Mouse (Mus musculus) kidney, adult 18-20 months (tissue): ENCODE data around the gene Lgals4.

Experiments used
- DNase-seq: peaks from one replicate; pipeline ENCODE4 v3.0.0; 2021

Gene Lgals4

GRCm38 (mm10) chr7:28808957-28809393, 24.7 kb upstream of the Lgals4 start:
- DNase-seq = peak; percentile 96

- DNase-seq = no peak
Observed at GRCm38 (mm10) chr7:28809401-28810089, 24.1 kb upstream of the Lgals4 start.

DNA sequence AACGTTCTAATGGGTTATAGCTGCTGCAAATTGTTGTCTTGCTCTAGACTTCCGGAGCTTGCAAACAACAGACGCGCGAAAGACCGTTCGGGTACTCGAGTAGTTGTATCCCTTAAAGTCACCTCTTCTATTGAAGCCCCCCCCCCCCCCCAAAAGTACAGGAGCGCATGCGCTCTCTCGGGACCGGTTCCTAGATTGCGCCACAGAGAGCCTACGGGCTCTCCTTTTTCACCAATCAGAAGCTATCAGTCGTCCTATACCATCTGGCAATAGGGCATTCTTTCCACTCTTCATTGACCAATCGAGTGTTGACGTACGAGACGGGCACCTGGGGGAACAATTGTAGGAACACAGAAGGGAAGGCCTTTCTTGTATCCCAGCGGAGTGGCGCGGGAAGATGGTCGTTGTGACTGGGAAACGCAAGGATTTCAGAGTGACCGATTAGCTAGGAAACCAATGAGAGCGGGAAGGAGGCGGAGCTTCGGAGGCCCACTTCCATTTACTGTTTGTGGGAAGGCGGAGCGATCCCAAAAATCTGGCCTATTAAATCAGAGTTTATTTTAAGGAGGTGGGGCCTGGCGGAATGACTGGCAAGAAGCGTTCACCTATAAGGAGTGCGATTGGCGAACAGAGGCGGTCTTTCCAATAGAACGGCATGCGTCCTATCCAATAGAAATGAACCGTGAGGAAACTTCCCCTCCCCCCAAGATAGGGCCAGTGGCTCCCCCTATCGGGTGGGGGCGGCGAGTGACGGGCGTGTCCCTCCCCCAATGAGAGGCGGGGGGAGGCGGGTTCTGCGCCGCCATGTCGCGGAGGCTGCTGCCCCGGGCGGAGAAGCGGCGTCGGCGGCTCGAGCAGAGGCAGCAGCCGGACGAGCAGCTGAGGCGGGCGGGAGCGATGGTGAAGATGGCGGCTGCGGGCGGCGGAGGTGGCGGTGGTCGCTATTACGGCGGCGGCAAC, 23.3 kb upstream of the Lgals4 start:
- DNase-seq = peak; percentile 98

DNA sequence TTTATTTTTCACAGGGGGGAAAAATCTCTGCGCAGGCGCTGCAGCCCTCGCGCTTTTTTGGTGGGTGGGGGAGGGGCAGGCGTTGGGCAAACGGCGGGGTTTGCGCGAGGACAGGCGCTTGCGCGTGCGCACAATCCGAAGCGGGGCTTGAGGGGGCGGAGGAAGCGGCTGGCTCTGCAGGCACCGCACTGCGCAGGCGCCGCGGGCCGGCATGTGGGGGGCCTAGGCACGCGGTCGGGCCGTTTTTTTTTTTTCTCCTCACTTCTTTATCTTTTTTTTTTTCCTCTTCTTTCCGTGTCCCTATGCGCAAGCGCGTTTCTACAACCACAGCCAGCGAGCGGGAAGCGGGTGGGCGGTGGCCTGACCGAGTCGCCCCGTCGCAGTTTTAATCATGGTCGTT, 22.4 kb upstream of the Lgals4 start:
- DNase-seq = peak; percentile 90

GRCm38 (mm10) chr7:28811640-28812275, 21.9 kb upstream of the Lgals4 start:
- no peak for DNase-seq

GRCm38 (mm10) chr7:28812436-28812835, 21.2 kb upstream of the Lgals4 start:
- peak; percentile 31 for DNase-seq

DNA sequence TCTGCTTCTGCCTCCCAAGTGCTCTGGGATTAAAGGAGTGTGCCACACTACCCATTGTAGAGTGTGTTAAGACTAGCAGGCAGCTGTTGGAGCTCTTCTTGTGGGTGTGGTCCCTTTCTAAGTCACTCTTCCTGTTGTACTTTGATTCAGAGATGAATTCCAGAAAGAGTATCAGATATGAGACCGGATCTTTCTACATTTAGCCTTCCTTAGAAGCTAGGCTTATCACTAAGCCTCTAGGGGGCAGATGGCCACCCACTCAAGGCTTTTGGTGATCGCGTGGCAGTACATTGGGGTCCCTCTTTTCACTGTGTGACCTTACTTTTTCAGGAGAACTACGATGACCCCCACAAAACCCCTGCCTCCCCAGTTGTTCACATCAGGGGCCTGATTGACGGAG, 20.7 kb upstream of the Lgals4 start:
- no peak for DNase-seq

DNA sequence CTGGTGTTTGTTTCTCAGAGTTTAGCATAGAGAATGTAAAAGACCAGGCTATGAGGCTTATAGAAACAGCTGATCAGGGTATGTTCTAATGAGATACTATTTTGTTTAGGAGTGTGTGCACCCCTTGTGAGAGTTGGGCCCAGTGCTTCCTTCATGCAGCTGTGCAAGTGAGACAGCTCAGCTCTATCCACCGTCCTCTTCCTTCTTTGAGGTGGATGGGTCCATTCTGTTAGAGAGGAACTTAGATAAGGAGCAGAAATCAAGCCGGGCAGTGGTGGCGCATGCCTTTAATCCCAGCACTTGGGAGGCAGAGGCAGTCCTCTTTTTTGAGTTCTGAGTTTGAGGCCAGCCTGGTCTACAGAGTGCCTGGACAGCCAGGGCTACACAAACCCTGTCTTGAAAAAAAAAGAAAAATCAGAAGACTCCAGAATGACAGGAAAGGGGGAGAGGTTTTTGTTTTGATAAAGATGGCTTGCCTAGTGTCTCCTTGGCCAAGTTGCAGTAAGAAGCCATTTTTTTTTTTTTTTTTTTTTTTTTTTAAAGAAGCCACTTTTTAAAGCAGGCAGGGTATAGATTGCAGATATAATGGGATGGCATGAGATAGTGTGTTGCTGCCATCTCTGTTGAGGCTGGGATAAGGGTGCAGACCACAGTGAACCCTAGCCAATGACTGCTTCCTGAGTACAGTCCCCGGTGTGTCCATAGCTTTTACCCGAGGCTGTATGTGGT, 19.2 kb upstream of the Lgals4 start:
- no peak for DNase-seq

DNA sequence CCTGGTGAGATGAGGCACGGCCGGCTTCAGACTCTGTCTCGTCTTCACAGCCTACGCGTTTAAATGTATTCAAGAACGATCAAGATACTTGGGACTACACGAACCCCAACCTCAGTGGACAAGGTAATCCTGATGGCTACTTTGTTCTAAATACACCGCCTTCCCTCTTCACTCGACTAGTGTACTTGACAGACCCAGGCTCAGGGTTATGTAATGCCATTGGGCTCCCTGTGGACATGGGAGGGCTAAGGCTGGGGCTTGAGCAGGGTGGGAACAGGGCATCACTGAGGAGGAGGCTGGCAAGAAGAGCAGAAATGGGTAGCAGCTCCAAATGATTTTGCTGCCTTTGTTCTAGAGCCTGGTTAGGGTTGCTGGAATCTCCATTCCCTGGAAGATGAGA, 18.4 kb upstream of the Lgals4 start:
- DNase-seq = no peak

- no peak for DNase-seq
Observed at GRCm38 (mm10) chr7:28816201-28816600, 17.5 kb upstream of the Lgals4 start.

DNA sequence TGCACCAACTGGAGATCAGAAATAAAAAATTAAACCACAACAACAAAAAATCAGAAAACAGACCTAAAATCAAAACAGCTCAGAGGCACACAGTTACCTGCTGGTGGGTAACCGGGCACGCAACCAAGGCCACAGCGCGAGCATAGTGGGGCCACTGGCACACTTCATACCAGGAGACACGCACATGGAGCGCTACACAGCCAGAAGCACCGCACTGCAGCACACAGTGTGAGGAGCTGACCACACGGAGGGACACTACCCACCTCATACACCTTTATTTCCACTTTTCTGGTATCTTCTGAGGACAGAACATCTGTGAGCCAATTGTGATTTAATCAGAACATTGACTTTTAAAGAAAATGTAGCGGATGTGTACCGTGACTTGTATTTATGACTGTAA, 16.7 kb upstream of the Lgals4 start:
- DNase-seq = no peak

DNA sequence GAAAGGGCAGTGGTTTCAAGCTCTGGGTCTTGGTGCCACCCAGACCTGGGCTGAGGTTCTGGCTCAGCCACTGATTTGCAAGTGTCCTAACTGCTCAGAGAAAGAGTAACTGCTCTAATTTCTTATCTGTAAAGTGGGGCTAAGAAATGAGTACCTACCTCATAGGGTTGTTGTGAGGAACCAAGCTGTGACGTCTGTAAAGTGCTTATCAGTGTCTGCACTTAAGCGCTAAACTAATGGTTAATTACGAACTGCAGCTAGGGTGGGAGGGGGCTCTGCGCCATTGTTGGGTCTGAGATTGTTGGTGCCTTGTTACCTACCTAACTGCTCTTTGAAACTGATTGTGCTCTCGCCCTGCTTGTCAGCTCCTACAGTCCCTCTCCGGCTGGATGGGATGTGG, 16.1 kb upstream of the Lgals4 start:
- no peak for DNase-seq

GRCm38 (mm10) chr7:28817957-28818356, 15.7 kb upstream of the Lgals4 start:
- no peak for DNase-seq

DNA sequence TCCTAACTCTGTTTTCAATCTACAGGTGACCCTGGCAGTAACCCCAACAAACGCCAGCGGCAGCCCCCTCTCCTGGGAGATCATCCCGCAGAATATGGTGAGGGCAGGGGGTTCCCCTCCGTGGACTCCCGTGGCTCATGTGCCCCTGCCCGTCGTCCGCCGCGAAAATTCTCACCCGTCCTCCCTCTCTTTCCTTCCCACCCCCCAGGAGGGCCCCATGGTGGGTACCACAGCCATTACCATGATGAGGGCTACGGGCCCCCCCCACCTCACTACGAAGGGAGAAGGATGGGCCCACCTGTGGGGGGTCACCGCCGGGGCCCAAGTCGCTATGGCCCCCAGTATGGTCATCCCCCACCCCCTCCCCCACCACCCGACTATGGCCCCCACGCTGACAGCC, 15.2 kb upstream of the Lgals4 start:
- no peak for DNase-seq

DNA sequence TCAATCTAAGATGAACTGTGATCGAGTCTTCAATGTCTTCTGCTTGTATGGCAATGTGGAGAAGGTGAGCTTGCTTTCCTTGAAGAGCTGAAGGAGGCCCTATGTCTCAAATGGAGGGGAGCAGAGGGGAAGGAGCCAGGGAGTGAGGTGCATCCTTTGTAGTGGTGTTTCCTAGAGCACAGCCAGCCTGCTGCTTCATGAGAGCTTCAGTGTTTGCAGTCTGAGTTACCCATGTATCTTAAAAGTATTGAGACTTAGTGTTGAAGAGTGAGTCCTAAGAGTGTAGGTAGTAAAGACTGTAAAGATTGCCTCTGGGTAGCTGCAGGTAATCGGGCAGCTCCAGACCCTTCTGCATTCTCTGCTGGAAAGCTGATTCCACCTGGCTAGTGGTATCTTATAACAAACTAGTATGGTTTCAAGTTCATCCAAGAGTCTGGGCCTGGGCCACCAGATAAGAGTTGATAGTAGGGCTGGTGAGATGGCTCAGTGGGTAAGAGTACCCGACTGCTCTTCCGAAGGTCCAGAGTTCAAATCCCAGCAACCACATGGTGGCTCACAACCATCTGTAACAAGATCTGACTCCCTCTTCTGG, 14.7 kb upstream of the Lgals4 start:
- no peak for DNase-seq

DNA sequence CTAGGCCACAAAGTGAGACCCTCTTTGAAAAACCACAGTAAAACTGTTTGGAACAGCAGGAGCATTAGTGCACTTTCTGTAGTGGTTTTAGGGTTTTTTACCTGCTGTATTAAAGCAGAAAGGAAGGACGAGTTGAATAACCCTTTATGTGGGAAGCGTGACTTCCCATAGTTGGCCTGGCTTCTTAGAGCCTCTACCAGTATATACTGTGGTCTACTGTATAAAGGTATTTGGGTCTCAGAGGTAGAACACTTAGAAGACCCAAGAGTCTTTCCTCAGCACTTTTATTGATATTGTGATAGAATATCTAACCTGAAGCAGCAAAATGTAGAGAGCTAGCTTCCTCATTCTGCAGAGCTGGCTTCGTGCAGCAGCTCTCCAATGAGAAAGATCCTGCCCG, 14.1 kb upstream of the Lgals4 start:
- DNase-seq = no peak

DNA sequence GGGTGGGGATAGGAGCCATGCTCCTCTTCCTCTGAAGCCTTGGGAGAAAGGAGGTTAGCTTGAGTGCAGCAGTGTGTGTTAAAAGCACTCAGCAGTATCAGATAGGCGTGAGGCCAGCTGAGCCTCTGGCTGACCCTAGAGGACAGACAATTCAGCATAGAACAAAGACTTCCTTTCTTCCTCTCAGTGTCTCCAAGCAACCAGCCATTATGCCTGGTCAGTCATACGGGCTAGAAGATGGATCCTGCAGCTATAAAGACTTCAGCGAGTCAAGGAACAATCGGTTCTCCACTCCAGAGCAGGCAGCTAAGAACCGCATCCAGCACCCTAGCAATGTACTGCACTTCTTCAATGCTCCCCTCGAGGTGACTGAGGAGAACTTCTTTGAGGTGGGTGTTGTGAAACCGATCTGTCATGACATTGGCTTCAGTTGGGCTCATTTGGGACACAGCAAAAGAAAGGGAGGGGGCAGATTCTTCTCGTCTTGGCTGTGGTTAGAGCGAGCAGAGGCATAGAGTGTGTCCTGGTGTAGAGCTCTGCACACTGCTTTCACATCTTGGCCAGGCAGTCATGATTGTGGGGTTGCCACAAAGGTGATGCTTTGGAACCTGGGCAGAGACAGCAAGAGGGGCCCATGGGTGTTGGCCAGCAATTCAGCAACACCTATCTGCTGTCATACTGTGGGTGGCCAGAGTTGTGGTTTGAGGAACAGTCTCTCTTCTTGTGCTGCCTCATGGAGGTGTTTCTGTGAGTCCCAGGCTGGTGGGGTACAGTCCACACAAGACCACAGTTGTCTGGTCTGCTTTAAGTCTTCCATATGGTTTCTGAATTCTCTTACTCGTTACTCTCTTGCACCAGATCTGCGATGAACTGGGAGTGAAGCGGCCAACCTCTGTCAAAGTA, 13.0 kb upstream of the Lgals4 start:
- peak; percentile 55 for DNase-seq

- DNase-seq = peak; percentile 50
Observed at GRCm38 (mm10) chr7:28821261-28821831, 12.3 kb upstream of the Lgals4 start.

DNA sequence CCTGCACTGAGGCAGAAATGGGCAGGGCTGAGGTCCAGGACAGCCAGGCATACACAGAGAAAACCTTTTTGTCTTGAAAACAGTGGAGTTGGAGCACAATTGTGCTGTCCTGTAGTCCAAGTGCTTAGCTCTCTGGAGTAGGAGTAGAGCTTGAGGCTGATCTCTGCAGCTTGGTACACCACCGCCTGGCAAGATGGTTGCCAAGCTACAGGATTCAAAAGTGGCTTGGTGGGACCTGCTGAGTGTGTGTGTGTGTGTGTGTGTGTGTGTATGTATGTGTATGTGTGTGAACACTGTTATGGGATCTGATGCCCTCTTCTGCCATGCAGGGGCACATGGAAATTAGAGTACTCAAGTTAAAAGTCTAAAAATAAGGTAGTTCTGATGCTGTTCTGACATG, 11.1 kb upstream of the Lgals4 start:
- no peak for DNase-seq

DNA sequence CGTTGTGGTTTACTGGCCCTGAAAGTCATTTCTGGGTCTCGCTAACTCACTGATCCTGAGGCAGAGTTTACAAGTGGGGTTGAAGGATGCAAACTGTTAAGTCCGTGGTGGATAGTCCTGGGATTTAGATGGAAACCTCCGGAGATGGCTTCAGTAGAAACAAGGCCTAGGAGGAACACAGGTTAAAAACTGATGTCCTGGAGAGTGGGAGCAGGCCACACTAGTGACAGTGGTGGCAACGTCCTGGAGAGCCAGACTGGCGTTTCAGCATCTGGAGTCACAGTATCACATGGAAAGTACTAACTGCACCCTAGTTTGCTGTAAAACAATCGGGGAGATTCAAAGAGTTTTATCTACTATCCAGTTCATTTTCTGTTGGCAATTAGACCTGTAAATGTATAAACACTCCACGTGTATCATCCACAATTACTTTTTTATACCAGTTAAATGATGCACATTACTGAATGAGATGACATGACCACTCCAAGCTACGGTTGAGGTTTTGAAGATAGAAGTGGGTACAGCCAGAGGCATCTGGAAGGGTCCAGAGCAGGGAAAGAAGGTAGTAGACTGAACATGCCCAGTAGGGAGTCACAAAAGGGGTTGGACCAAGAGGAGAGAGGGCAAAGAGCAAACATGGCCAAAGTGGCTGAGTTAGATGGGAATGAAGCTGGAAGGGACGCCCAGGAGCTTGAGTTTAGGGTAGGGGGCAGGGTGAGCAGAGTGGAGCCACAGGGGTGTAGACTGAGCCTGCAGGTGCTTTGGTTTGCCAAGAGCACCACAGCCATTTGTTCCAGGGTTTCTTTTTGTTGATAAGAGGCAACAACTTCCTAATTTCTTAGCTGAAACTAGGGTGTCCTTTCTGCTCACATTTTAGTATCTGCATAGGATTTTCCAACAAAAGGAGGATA, 10.4 kb upstream of the Lgals4 start:
- DNase-seq = peak; percentile 44
